Comparison of ENCODE assay signal across 14 mouse cellular contexts in genomic region chr1:89899036-89899435, GRCm38 (mm10). TPM values are rescaled to one million over a fixed set of nuclear protein-coding genes. Genes with fewer than 3 reads are reported as not detected.
"Had no signal": no experiment of that assay in that cellular context is flagged by ENCODE, and none has a peak within 500 bp of the region (broad histone marks: within the 10 kb centered on the region; RNA-seq: fewer than 3 reads in every experiment).

No protein-coding gene starts in this region.

- H3K9ac ChIP-seq: intestine, embryonic 15.5 days; kidney, embryonic 15.5 days; limb, embryonic 12.5 days; lung, embryonic 14.5 days; midbrain, embryonic 13.5 days had no signal

- H3K27me3 ChIP-seq: intestine, embryonic 15.5 days; kidney, embryonic 15.5 days; limb, embryonic 12.5 days; midbrain, embryonic 13.5 days had no signal

- H3K4me2 ChIP-seq: intestine, embryonic 15.5 days; kidney, embryonic 15.5 days; limb, embryonic 12.5 days; lung, embryonic 14.5 days; midbrain, embryonic 13.5 days had no signal

- H3K4me1 ChIP-seq: intestine, embryonic 15.5 days; kidney, embryonic 15.5 days had no signal

- DNase-seq: kidney, adult 18-20 months; kidney, postnatal 14 days; lung, embryonic 14.5 days; lung, postnatal 10 days; lung, postnatal 4 days; thymus, postnatal 14 days had no signal

- ATAC-seq: intestine, embryonic 15.5 days had no signal

- H3K27ac ChIP-seq: intestine, embryonic 15.5 days; kidney, embryonic 15.5 days; left cerebral cortex, adult 2 months; limb, embryonic 12.5 days; midbrain, embryonic 13.5 days; stomach, postnatal 0 days had no signal

- H3K4me3 ChIP-seq: intestine, embryonic 15.5 days; kidney, embryonic 15.5 days; left cerebral cortex, adult 2 months; limb, embryonic 12.5 days; midbrain, embryonic 13.5 days had no signal

- H3K9me3 ChIP-seq: intestine, embryonic 15.5 days; kidney, embryonic 15.5 days; limb, embryonic 12.5 days; midbrain, embryonic 13.5 days had no signal

- H3K36me3 ChIP-seq: intestine, embryonic 15.5 days; kidney, embryonic 15.5 days had no signal

RNA-seq across cellular contexts. Expression of gene Gbx2, which starts 31.9 kb away (rescaled TPM):
- total RNA-seq: liver, adult 2 months; neutrophil, adult 5-6 weeks had no signal
- polyA plus RNA-seq: limb, embryonic 12.5 days; liver, adult 2 months; stomach, postnatal 0 days had no signal
